Mouse (Mus musculus) gastrocnemius, adult 2 months (tissue): Measurements from ENCODE around the gene Mapk14. TPM values are rescaled to one million over a fixed set of nuclear protein-coding genes. Genes with fewer than 3 reads are reported as not detected.

Experiments
- DNase-seq: peaks from one replicate; pipeline ENCODE4 v3.0.0; 2022
- H3K27ac ChIP-seq: fragments of 200-600 bp; 2 replicates; pipeline ENCODE4 v1.8.1; 2022; ENCODE audit warnings: mild to moderate bottlenecking
- H3K4me3 ChIP-seq: fragments of 200-600 bp; 2 replicates; pipeline ENCODE4 v1.8.1; 2022; ENCODE audit warnings: mild to moderate bottlenecking, moderate library complexity
- CTCF ChIP-seq: fragments of 200-600 bp; IDR thresholded peaks from 2 replicates; pipeline ENCODE4 v1.8.1; 2022; ENCODE audit warnings: antibody characterized with exemption, mild to moderate bottlenecking, moderate library complexity
- intact Hi-C: fragments of 180-260 bp; cut with DNase I; formaldehyde crosslinking; loops from one replicate; pipeline ENCODE4 v1.15.1; 2025
- total RNA-seq, 2 experiments: library from RNA; stranded (reverse); gene quantifications; 2 replicates each; pipeline ENCODE4 v1.2.3; 2021

Gene Mapk14
- total RNA-seq, 2 experiments from 2014 or later: 87.8 to 99.6 TPM

GRCm38 (mm10) chr17:28699789-28700188, 8.7 kb downstream of the Mapk14 start:
- no peak overlapping the region for H3K4me3 ChIP-seq
- TF ChIP-seq CTCF: no peak
- DNase-seq: no peak
- intact Hi-C loops: loop anchor here (10.0 kb wide), 2 partner anchors 335 to 825 kb away; partner anchors contain the start of gene Srsf3
- peak overlapping the region; percentile 84 for H3K27ac ChIP-seq

- intact Hi-C loops: loop anchor here (10.0 kb wide), 1 partner anchor 824 kb away; no protein-coding TSS in a partner anchor
- no peak for TF ChIP-seq CTCF
- no peak for DNase-seq
- no peak overlapping the region for H3K4me3 ChIP-seq
- peak overlapping the region; percentile 84 for H3K27ac ChIP-seq
Observed at GRCm38 (mm10) chr17:28701171-28701570, 10.0 kb downstream of the Mapk14 start.

GRCm38 (mm10) chr17:28701737-28702136, 10.6 kb downstream of the Mapk14 start:
- no peak for TF ChIP-seq CTCF

GRCm38 (mm10) chr17:28702646-28703045, 11.5 kb downstream of the Mapk14 start:
- Histone ChIP-seq H3K4me3 (no peak overlapping the region; the same call in 1 of the 2 replicates), H3K27ac (peak overlapping the region; percentile 80)
- no peak for TF ChIP-seq CTCF
- intact Hi-C loops: loop anchor here (10.0 kb wide), 1 partner anchor 822 kb away; no protein-coding TSS in a partner anchor
- DNase-seq: no peak

More at GRCm38 (mm10) chr17:28701737-28702136, 10.6 kb downstream of the Mapk14 start:
- no peak overlapping the region for H3K4me3 ChIP-seq
- intact Hi-C loops: loop anchor here (10.0 kb wide), 1 partner anchor 823 kb away; no protein-coding TSS in a partner anchor
- peak overlapping the region; percentile 84 for H3K27ac ChIP-seq
- DNase-seq: peak; percentile 43

- no peak for TF ChIP-seq CTCF
- peak; percentile 38 for DNase-seq
- intact Hi-C loops: loop anchor here (10.0 kb wide), 1 partner anchor 818 kb away; no protein-coding TSS in a partner anchor
- Histone ChIP-seq H3K4me3 (no peak overlapping the region), H3K27ac (peak overlapping the region; percentile 84)
Observed at GRCm38 (mm10) chr17:28706697-28707096, 15.6 kb downstream of the Mapk14 start.

- peak; percentile 17 for DNase-seq
- Histone ChIP-seq H3K4me3 (peak overlapping the region; percentile 13; the same call in 1 of the 2 replicates), H3K27ac (peak overlapping the region; percentile 84)
- TF ChIP-seq CTCF: no peak
- intact Hi-C loops: loop anchor here (10.0 kb wide), 1 partner anchor 818 kb away; no protein-coding TSS in a partner anchor
Observed at GRCm38 (mm10) chr17:28707136-28707627, 16.1 kb downstream of the Mapk14 start.

- Histone ChIP-seq H3K27ac (peak overlapping the region; percentile 84), H3K4me3 (no peak overlapping the region)
- no peak for TF ChIP-seq CTCF
- intact Hi-C loops: loop anchor here (10.0 kb wide), 1 partner anchor 817 kb away; no protein-coding TSS in a partner anchor
- DNase-seq: peak; percentile 0
Observed at GRCm38 (mm10) chr17:28707816-28708215, 16.7 kb downstream of the Mapk14 start.

- intact Hi-C loops: loop anchor here (10.0 kb wide), 1 partner anchor 816 kb away; no protein-coding TSS in a partner anchor
- Histone ChIP-seq H3K27ac (peak overlapping the region; percentile 84), H3K4me3 (peak overlapping the region; percentile 47)
- no peak for TF ChIP-seq CTCF
- DNase-seq: peak; percentile 32
Observed at GRCm38 (mm10) chr17:28708989-28709388, 17.9 kb downstream of the Mapk14 start.

- peak; percentile 28 for DNase-seq
- no peak for TF ChIP-seq CTCF
- Histone ChIP-seq H3K27ac (peak overlapping the region; percentile 84), H3K4me3 (peak overlapping the region; percentile 47)
- intact Hi-C loops: loop anchor here (10.0 kb wide), 1 partner anchor 815 kb away; no protein-coding TSS in a partner anchor
Observed at GRCm38 (mm10) chr17:28709552-28710290, 18.6 kb downstream of the Mapk14 start.

- H3K4me3 ChIP-seq: no peak overlapping the region
- peak; percentile 11 for DNase-seq
- intact Hi-C loops: no loop called here
- peak overlapping the region; percentile 84 for H3K27ac ChIP-seq
- no peak for TF ChIP-seq CTCF
Observed at GRCm38 (mm10) chr17:28710291-28710688, 19.2 kb downstream of the Mapk14 start.

- Histone ChIP-seq H3K27ac (0 out of 2 replicates have a peak overlapping the region, but pooled peaks have one; percentile 9), H3K4me3 (no peak overlapping the region)
- peak; percentile 12 for DNase-seq
- TF ChIP-seq CTCF: no peak
- intact Hi-C loops: no loop called here
Observed at GRCm38 (mm10) chr17:28711237-28711636, 20.1 kb downstream of the Mapk14 start.

GRCm38 (mm10) chr17:28712305-28712704, 21.2 kb downstream of the Mapk14 start:
- H3K4me3 ChIP-seq: no peak overlapping the region
- H3K27ac ChIP-seq: no peak overlapping the region; the same call in 1 of the 2 replicates
- no peak for TF ChIP-seq CTCF
- DNase-seq: peak; percentile 15
- intact Hi-C loops: no loop called here

- intact Hi-C loops: no loop called here
- DNase-seq: peak; percentile 9
Observed at GRCm38 (mm10) chr17:28714006-28714405, 22.9 kb downstream of the Mapk14 start.

More at GRCm38 (mm10) chr17:28714006-28714405, 22.9 kb downstream of the Mapk14 start:
- Histone ChIP-seq H3K27ac (no peak overlapping the region), H3K4me3 (no peak overlapping the region)
- TF ChIP-seq CTCF: peak; percentile 28; the same call in 1 of the 2 replicates
